9 mouse cellular contexts compared by ENCODE assay signal in genomic region chr2:58665081-58665814, GRCm38 (mm10).
DNase-seq lines count a peak whose midpoint lies in the region; ATAC-seq lines count a peak whose summit lies in the region.
"Had no signal": no experiment of that assay in that cellular context is flagged by ENCODE, and none has a peak within 500 bp of the region (broad histone marks: within the 10 kb centered on the region; RNA-seq: fewer than 3 reads in every experiment).

No protein-coding gene starts in this region.

- peaks cover 6% of the 10 kb centered on the region for H3K4me1 ChIP-seq in hindbrain, embryonic 10.5 days (replicated peaks)
- H3K4me1 ChIP-seq in hindbrain, embryonic 12.5 days: peaks cover 5% of the 10 kb centered on the region; the same call in 1 of the 2 replicates

- no peaks in the 10 kb centered on the region for H3K36me3 ChIP-seq in hindbrain, embryonic 10.5 days
- H3K36me3 ChIP-seq in hindbrain, embryonic 12.5 days: no peaks in the 10 kb centered on the region
- H3K36me3 ChIP-seq: lung, embryonic 15.5 days had no signal

- peak; percentile 66 for DNase-seq in hindbrain, embryonic 10.5 days (ENCODE audit: low spot score)
- DNase-seq in ZHBTc4 (ENCODE audit: low read depth, low spot score): peak; percentile 87
- peak; percentile 73 to 85 for DNase-seq in cerebellum, postnatal 4 days (ENCODE audit: low spot score in 2 of 2)
- peak; percentile 45 to 54 for DNase-seq in gastrocnemius, postnatal 36 days
- DNase-seq in layer of hippocampus, postnatal 14 days (ENCODE audit: low spot score in 2 of 2): peak; percentile 66 to 72
- DNase-seq in testis, postnatal 14 days (ENCODE audit: low spot score): peak; percentile 43

- intact Hi-C loops in gastrocnemius, postnatal 36 days (cut with DNase I): loop anchor here (5.0 to 10.0 kb wide), 2 partner anchors 98 to 460 kb away; partner anchors contain the start of genes Acvr1 and Upp2

- 85% methylated on average over 12 of the region's 12 CpGs for WGBS in hindbrain, embryonic 10.5 days
- 81% methylated on average over 12 of the region's 12 CpGs for WGBS in hindbrain, embryonic 12.5 days

- no peaks in the 10 kb centered on the region for H3K27me3 ChIP-seq in hindbrain, embryonic 10.5 days (ENCODE audit: insufficient read depth, poor library complexity, severe bottlenecking)
- no peaks in the 10 kb centered on the region for H3K27me3 ChIP-seq in hindbrain, embryonic 12.5 days
- H3K27me3 ChIP-seq: lung, embryonic 15.5 days had no signal

- H3K9ac ChIP-seq in hindbrain, embryonic 12.5 days: no peak overlapping the region
- H3K9ac ChIP-seq: lung, embryonic 15.5 days had no signal

- no peak for ATAC-seq in hindbrain, embryonic 12.5 days (ENCODE audit: low FRiP score)
- peak; percentile 64; the same call in 1 of the 2 replicates for ATAC-seq in megakaryocyte, adult 5-6 weeks (ENCODE audit: poor library complexity, severe bottlenecking)

- no peak overlapping the region for H3K4me2 ChIP-seq in hindbrain, embryonic 12.5 days (replicated peaks)
- H3K4me2 ChIP-seq: lung, embryonic 15.5 days had no signal

- no peak overlapping the region for H3K4me3 ChIP-seq in hindbrain, embryonic 10.5 days
- H3K4me3 ChIP-seq in hindbrain, embryonic 12.5 days: no peak overlapping the region
- H3K4me3 ChIP-seq: lung, embryonic 15.5 days had no signal

- no peak overlapping the region for H3K27ac ChIP-seq in hindbrain, embryonic 10.5 days
- H3K27ac ChIP-seq in hindbrain, embryonic 12.5 days: no peak overlapping the region
- H3K27ac ChIP-seq: lung, embryonic 15.5 days had no signal

- H3K9me3 ChIP-seq in hindbrain, embryonic 10.5 days: no peaks in the 10 kb centered on the region
- no peaks in the 10 kb centered on the region for H3K9me3 ChIP-seq in hindbrain, embryonic 12.5 days (replicated peaks)
- H3K9me3 ChIP-seq: lung, embryonic 15.5 days had no signal
